Mouse (Mus musculus) heart, postnatal 25 days (tissue): ENCODE data around the gene Negr1. TPM values are rescaled to one million over a fixed set of nuclear protein-coding genes. Genes with fewer than 3 reads are reported as not detected.

ENCODE experiments used
- DNase-seq: peaks from one replicate; pipeline ENCODE4 v3.0.0; 2022; ENCODE audit warnings: low spot score
- intact Hi-C: fragments of 180-260 bp; cut with DNase I; formaldehyde crosslinking; loops from one replicate; pipeline ENCODE4 v1.15.1; 2025
- total RNA-seq, 2 experiments: library from RNA; stranded (reverse); gene quantifications; 2 replicates each; pipeline ENCODE4 v1.2.3; 2021

The Negr1 gene
- total RNA-seq, 2 experiments from 2014 or later, result 0.75 to 1.0 TPM

DNA sequence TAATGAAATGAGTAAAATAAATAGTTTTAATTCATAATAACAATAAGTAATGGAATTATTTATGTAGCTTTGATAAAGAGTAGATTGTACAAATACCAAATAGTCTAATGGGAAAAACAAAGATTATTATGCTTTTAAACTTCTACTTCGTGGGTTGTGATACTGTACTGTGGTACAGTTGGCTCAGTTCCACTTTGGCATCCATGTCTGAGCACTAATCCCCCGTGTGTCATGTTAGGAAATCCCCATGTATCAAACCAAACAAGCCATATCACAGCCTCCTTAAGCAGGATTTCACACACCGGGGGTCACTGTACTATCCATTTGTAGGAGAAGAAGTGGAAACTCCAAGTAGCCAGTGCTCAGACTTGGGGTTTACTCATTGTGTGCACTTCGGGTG lies 329.4 kb downstream of the Negr1 start:
- intact Hi-C loops, result no loop called here

DNA sequence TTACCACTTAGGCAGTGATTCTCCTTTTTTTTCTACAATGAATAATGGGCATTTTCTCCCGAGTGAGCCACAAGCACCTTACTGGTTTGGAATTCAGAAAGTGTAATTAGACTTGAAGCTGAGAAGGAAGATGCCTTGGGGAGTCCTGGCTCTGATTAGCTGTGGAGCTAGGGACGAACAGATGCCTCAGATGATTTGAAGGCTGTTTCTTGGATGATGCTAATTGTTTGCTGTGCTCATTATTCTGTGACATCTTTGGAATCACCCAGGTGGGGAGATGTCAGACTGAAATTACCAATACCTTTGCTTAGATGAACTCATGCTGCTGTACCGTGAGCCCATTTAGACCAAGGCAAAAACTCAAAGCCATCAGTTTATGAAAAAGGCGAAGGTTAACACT lies 333.7 kb downstream of the Negr1 start:
- no peak for DNase-seq
- intact Hi-C loops, result no loop called here

More for the DNA sequence above, 329.4 kb downstream of the Negr1 start:
- no peak for DNase-seq

DNA sequence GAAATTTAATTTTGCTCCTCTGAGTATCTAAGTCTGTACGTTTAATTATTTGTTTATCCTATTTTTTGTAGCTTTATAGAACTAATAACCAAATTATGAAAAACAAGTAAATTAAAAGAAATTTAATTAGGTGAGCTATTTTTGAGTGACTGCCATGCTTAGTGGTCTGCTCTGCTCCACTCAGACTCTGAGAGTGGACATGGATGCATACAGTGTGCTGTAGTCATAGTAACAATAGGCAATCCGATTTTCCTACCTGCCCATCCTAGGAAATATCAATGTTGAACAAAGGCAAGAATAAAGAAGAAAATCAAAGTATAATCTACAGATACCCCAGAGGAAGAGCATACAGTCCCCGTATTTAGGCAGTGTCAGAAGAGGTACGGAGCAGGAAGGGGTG lies 334.5 kb downstream of the Negr1 start:
- intact Hi-C loops, result no loop called here
- DNase-seq, result no peak

DNA sequence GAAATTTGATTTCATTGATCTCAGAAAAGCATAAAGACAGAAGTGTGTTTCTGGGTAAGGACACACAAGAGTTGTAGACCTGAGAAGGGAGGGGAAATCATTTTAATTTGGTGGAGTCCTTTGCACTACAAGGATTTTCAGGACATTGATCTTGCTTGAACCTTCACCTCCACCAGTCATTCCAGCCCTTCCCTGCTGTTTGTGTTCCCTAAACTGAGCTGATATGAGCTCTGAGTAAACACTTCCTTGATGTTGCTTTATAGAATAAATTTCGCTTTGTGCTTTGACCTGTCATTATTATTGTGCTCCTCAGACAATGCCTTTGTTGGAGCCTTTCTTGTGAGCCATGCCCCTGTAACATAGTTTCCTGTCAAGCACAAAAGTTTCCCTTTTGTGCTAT lies 335.0 kb downstream of the Negr1 start:
- no peak for DNase-seq
- intact Hi-C loops, result no loop called here

DNA sequence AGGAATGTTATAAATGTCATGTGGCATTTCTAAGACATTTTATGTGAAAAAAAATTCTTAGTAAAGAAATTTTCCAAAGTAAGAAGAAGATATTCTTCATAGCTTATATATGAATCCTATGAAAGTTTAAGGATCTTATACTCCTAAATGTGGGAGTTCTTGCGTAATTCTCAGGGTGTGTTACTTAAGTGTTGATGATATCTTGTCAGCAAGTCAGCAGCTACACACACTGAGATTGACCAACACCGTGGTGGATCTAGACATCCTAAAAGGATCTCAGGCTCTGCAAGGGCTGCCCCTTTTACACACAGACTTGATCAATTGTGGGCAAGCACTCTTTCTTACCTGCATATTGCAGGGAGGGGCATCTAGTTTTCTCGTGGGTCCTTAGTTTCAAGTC lies 339.5 kb downstream of the Negr1 start:
- intact Hi-C loops, result no loop called here
- no peak for DNase-seq

DNA sequence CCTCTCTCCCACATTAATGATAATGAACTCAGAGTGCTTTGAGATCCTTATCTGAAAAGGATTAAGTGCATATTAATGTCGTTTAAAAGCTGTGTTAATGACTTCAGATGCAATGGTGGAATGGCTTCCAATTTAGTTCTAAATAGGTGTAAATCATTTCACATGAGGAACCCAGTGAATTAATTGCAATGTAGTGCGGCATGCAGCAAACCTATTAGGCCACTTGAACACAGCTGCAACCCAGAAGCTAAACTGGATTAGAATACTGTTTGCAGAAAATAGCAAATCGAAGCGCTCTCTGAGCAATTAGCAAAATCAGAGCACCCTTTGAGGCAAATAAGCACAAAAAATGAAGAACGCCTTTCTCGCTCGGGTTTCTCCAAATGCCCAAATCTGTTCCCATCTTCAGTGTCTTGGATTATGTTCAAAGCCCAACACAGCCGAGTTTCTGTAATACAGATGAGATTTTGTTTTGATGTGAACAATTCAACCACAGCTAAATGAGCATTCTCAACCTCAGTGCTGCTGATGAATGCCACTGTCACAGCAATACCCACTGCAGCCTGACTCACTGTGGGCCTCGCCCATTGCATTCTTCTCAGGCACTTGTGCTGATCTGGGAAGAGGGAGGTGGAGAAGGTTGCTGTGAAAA lies 342.5 kb downstream of the Negr1 start:
- DNase-seq, result no peak
- intact Hi-C loops, result no loop called here

DNA sequence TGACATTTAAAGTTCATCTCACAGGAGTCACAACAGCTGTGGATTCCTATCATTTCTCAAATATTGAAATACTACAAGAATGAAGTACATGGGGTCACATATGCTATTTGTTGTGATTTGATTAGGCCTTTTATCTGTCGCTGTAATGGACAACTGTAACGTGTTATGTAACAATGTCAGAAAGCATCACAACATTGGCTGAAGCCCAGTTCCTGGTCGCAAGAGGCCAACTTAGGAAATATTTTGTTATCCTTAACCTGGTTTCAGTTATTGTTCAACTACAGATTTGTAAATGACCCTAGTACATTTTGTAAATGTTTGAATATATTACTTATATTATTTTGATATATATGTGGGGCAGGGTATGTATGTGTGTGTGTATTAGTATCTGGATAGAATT lies 351.2 kb downstream of the Negr1 start:
- intact Hi-C loops, result no loop called here
- DNase-seq, result no peak

DNA sequence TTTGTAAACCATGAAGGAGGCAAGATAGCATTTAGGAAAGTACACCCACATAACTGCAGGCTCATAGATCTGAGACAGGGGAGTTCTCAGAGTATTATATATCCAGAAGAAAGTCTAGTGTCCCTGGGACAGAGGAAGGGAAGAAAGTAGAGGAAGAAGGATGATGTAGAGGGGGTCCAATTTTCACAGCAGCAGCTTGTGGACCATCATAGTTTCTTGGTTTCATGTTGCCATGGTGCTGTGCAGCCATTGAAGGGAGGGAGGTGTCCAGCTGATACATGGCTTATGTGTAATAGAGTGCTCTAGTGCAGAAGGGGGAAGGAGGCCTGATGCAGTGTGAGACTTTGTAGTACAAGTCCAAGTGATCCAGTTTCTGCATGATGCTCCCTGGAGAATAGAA lies 359.8 kb downstream of the Negr1 start:
- no peak for DNase-seq
- intact Hi-C loops, result no loop called here

GRCm38 (mm10) chr3:156923159-156923558 lies 361.6 kb downstream of the Negr1 start:
- intact Hi-C loops, result no loop called here
- DNase-seq, result no peak

DNA sequence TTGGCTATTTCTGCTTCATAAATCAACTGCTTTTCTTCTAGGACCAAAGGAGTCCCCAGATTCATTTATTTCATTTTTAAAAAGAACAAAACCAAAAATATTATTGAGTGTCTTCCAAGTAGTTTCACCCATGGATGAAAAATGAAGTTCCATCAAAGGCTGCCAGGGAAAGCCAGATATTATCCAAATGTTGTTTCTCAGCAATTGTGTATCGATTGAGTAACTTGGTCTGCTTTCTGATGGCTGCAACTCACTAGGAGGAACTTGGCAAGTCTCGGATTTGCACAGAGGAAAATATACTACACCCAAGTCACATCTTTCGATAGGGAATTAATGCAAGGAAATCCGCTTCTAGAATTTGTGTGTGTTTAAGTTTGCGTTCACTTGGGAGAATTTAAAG lies 363.5 kb downstream of the Negr1 start:
- DNase-seq, result no peak
- intact Hi-C loops, result no loop called here

GRCm38 (mm10) chr3:156928396-156929061 lies 366.9 kb downstream of the Negr1 start:
- intact Hi-C loops, result no loop called here

GRCm38 (mm10) chr3:156929062-156929397 lies 367.4 kb downstream of the Negr1 start:
- intact Hi-C loops, result no loop called here
- no peak for DNase-seq

More at GRCm38 (mm10) chr3:156928396-156929061, 366.9 kb downstream of the Negr1 start:
- DNase-seq, result no peak

DNA sequence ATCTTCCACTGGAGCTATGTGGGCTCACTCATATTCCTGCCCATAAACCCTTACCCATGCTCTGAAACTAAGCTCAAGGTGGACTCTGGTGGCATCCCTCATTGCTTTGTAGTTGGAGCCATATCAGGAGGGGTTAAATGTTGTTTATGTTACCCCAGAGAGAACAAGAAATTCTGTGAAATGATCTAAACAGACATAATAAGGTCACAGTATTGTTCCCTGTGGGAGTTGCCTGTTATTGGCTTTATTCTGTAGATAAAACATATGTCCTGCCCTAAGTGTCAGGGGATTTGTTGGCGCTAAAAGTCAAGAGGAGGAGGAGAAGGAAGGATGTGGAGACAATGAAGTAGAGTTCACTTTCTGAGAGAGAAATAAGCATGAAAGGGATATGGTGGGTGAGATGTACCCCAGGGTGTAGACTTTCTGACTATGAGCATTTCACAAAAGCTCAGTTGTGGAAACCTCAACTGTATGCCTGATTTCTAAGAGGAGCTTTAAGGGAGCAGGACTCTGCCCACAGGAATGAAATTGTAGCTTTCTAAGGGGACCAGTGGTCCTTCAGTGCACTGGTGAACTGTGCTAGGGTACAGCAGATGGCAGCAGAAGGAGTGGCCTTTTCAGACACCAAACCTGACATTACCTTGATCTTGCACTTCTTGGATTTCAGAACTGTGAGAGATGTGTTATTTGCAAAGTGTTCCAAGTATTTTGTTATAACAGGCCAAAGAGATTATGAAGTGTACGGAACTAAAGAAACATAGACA lies 368.3 kb downstream of the Negr1 start:
- intact Hi-C loops, result no loop called here
- DNase-seq, result no peak

- DNase-seq, result no peak
- intact Hi-C loops, result no loop called here
These were observed 369.4 kb downstream of the Negr1 start for GRCm38 (mm10) chr3:156931011-156931410.

DNA sequence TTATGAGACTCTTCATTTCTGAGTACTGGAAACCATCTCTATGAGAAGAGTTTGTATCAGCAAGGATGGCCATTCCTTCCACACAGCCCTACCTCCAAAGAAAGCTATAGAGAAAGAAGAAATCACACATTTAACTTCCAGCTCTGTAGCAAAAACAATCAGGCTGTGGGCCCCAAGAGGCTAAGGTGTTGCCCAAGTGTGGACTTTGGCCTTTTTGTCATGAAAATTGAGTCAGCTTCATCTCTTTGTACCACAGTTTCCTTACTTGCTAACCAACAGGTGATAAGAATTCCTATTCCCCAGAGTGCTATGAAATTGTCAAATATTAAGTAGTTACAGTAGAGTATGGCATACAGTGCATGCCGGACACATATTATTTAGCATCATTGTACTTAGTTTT lies 369.9 kb downstream of the Negr1 start:
- no peak for DNase-seq
- intact Hi-C loops, result no loop called here

DNA sequence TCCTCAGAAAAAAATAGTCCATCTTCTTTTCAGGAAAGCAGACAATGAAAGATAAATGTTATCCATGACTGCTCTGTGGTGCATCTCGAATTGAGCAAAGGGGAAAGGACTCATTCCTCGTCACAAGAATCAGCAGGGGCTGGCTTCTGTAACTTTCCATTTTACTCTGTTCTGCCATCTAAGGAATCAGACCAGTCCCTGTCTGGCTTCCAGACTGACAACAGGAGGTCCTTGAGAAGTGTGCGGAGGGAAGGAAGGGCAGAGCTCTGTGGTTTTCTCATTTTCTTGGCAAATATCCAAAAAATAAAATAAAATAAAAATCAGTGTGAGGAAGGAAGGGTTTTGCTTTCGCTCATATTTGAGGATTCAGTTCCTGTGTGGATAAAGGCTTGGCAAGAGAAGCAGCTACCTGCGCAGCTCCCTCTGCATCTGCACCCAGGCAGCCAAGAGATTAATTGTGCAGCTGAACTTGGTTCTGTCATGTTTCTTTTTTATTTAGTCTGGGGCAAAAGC lies 373.2 kb downstream of the Negr1 start:
- intact Hi-C loops, result no loop called here
- no peak for DNase-seq

DNA sequence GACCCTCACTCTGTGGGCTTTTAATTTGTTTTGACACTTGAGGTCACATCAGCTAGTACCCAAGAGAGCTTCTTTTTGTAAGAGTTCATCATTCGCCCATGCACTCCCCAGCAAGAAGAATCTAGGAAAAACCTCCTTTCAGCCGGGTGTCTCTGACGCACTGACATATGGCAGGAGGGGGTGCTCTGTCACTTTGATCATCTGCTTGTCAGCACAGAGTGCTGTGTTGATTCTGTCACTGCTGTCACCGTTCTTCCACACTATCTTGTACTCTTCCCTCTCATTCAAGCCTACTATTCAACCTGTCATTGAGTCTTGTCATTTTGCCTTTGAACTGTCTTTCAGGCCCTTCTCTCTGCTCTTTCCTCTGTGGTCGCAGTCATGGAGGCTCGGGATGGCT lies 385.8 kb downstream of the Negr1 start:
- no peak for DNase-seq
- intact Hi-C loops, result no loop called here

- DNase-seq, result no peak
- intact Hi-C loops, result no loop called here
These were observed 391.4 kb downstream of the Negr1 start for GRCm38 (mm10) chr3:156952970-156953369.

DNA sequence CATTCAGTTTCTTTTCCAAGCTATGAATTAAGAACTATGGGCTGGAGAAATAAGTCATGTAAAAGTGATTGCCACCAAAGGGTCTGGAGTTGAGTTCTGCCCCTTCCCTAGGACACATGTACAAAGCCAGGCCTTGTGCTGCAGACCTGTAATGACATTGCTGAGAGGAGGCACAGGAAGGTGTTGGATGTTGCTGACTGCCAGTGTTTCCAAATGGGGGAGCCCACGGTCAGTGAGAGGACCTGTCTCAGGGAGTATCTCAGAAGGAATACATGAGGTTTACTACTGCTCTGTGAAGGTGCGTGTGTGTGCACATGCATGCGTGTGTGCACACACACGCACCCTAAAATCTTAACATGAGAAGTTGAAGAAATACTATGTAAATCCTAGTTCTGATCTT lies 393.5 kb downstream of the Negr1 start:
- DNase-seq, result no peak
- intact Hi-C loops, result no loop called here

GRCm38 (mm10) chr3:156958640-156959039 lies 397.0 kb downstream of the Negr1 start:
- DNase-seq, result no peak
- intact Hi-C loops, result no loop called here

- no peak for DNase-seq
- intact Hi-C loops, result no loop called here
These were observed 407.2 kb downstream of the Negr1 start for GRCm38 (mm10) chr3:156968764-156969163.
